Mouse (Mus musculus): Measurements from ENCODE around the gene Coq10b.

GRCm38 (mm10) chr1:55027253-55027801 is 25.2 kb upstream of the Coq10b start, which contains the start of gene Sf3b1:
- TF ChIP-seq CTCF (IDR thresholded peaks at IDR 0.05; ENCODE audit: extremely low read depth, insufficient read length, insufficient replicate concordance, low read depth, low read length), result no peak
- TF ChIP-seq POLR2A (IDR thresholded peaks at IDR 0.05; ENCODE audit: low read depth, low read length), result peak; percentile 92
